Mouse (Mus musculus) layer of hippocampus, adult 11-12 months (tissue): ENCODE results near the gene Snn.
"Not testable (repeated sequence)": the region's sequence is repeated elsewhere in the genome, so short reads cannot be mapped to it uniquely, and the experiment has no call there.

Experiments
- DNase-seq: peaks from one replicate; pipeline ENCODE4 v3.0.0; 2022; ENCODE audit warnings: low spot score

The Snn gene

GRCm38 (mm10) chr16:11060645-11061044 lies at the start of gene Snn:
Gene Snn (plus strand): TSS chr16:11060945.
- DNase-seq: no peak

- DNase-seq: no peak
Measured at GRCm38 (mm10) chr16:11011206-11011605, 49.5 kb upstream of the Snn start.

- no peak for DNase-seq
Measured at GRCm38 (mm10) chr16:11011939-11012338, 48.8 kb upstream of the Snn start.

DNA sequence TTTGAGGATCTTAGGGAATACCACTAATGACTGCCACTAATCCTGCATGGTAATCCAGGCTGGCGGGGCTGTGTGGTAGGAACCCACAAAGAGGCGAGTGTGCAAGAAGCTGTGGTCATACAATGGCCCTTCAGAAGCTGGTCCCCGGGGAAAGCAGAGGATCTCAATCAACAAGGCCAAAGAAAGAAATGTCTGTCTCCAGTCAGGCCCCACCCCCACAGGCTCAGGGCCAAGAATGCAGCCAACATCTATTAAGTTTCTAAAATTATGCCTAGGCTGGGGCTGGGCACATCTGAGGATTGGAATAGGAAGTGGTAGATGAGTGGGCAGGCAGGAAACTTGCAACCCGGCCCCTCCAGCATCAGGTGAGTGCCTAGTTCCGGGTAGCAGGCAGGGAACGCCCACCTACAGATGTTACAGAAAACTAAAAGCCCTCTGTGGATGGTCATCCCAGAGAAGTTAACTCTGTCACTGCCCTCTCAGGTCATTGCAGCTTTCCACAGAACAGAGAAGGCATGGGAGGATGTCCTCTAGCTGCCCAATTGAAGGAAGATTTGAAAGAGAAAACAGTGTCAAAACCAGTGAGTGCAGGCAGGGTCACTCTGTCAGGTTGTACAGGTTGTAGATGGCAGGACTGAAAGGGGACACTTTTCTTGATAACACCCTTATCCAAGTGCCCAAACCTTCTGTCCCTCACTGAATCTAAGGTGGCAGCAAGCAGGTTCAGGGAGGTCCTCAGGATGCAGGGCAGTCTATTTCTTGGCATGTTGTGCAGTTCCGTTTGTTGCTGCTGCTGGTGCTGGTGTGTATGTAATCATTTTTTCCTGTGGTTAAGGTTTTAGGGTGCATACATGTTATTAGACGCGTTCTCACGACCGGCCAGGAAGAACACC lies 47.9 kb upstream of the Snn start:
- peak; percentile 87 for DNase-seq

DNA sequence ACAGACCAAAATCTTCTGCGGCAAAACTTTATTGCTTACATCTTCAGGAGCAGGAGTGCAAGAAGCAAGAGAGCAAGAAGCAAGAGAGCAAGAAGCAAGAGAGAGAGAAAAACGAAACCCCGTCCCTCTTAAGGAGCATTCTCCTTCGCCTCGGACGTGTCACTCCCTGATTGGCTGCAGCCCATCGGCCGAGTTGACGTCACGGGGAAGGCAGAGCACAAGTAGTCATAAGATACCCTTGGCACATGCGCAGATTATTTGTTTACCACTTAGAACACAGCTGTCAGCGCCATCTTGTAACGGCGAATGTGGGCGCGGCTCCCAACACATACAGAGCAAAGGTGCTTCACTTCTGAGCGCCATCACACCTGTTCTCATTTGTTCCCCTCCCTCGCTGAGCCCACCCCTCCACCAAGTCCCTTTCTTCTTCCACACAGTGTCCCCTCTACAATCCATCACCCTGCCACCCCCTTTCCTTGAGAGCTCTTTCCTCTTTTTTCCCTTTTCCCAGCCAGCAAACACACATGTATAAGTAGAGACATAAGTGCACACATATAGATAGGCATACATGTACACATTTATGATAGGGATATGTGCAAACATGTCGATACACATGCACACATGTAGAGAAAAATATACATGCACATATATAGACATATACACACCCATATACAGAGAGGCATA lies 47.1 kb upstream of the Snn start:
- not testable (repeated sequence) for DNase-seq

- no peak for DNase-seq
Measured at GRCm38 (mm10) chr16:11014407-11014806, 46.3 kb upstream of the Snn start.

GRCm38 (mm10) chr16:11016353-11016752 lies 44.4 kb upstream of the Snn start:
- DNase-seq: no peak

GRCm38 (mm10) chr16:11017807-11018595 lies 42.7 kb upstream of the Snn start:
- no peak for DNase-seq

- no peak for DNase-seq
Measured at GRCm38 (mm10) chr16:11021403-11022112, 39.2 kb upstream of the Snn start.

DNA sequence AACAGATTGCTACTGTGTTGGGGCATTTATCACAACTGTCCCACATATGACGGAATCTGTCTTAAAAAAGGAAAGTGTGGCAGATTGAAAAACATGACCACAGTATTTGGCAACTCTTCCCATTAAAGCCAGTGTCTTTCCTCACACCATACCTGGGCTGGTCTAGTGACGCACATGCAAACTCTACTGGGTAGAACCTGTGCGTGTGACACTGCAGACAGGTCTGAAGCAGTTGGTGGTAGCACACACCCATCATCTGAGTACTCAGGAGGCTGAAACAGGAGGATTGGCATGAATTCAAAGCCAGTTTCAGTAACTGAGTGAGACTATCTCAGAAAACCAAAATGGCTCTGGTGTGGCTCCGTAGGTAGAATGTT lies 38.6 kb upstream of the Snn start:
- no peak for DNase-seq

DNA sequence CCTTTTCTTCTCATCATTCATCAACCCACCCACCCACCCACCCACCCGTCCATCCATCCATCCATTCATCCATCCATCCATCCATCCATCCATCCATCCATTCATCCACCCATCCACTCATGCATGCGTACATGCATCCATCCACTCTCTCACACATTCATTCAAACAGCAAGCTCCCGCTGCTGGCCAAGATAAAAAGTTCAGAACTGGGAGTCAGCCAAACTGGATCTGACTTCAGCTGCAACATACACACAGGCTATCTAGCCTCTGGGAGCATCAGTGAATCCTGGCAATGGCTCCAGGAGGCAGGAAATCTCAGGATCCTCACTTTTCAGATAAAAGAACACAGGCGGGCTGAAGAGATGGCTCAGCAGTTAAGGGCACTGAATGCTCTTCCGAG lies 37.1 kb upstream of the Snn start:
- no peak for DNase-seq

- no peak for DNase-seq
Measured at GRCm38 (mm10) chr16:11024841-11025240, 35.9 kb upstream of the Snn start.

- no peak for DNase-seq
Measured at GRCm38 (mm10) chr16:11028206-11028605, 32.5 kb upstream of the Snn start.

- DNase-seq: no peak
Measured at GRCm38 (mm10) chr16:11030844-11031243, 29.9 kb upstream of the Snn start.

- no peak for DNase-seq
Measured at GRCm38 (mm10) chr16:11031320-11031719, 29.4 kb upstream of the Snn start.

DNA sequence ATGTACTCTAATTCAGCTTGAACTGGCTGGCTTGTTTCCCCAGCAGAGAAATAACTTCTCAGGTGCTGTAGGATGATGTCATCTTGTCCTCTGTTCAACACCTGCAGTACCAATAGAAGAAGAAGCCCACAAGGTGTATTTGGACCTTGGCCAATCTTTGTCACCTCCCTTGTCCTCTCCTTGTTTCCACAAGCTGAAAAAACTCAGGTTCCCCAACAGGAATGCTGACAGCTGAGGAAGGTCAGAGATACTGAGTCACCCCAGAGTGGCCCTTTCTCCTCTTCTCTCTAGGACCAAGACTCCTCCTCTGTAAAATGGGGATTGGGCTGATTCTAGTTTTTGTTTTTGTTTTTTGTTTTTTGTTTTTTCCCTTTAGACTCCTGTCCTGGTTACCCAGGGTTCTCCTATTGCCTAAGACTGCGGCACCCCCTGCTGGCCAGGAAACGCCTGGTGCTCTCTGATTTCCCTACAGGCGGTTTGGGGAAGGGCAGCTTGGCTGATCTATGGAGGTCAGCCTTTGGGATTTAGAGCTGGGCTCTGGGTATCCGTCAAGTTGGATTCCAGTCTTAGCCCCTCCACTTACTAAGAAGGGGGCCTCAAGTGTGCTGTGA lies 26.4 kb upstream of the Snn start:
- peak; percentile 88 for DNase-seq

GRCm38 (mm10) chr16:11035273-11035672 lies 25.5 kb upstream of the Snn start:
- DNase-seq: no peak

- DNase-seq: peak; percentile 80
Measured at GRCm38 (mm10) chr16:11035790-11036431, 24.8 kb upstream of the Snn start.

- no peak for DNase-seq
Measured at GRCm38 (mm10) chr16:11040603-11041002, 20.1 kb upstream of the Snn start.

- DNase-seq: no peak
Measured at GRCm38 (mm10) chr16:11043239-11043638, 17.5 kb upstream of the Snn start.

DNA sequence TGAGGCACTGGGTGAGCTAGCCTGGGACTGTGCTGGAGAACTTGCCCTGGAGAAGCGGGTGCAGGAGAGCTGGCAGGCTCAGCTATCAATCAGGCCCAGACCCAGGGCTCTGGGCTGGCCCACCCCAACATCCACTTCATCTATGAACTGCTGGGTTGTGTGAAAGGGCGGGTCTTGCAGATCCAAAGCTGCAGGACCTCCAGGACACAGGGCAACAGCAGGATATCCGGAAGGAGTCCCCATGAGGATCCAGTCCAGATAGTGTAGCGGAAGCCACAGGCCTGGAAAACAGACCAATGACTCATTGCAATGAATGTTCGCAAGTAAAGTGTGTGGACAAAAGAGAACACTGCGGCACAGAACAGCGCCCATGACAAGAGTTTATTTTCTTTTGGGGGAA lies 14.3 kb upstream of the Snn start:
- DNase-seq: no peak
